Mouse (Mus musculus) hindbrain, embryonic 14.5 days (tissue): ENCODE measurements around the gene Vmn1r59. TPM values are rescaled to one million over a fixed set of nuclear protein-coding genes. Genes with fewer than 3 reads are reported as not detected.
"Not testable (repeated sequence)": the region's sequence is repeated elsewhere in the genome, so short reads cannot be mapped to it uniquely, and the experiment has no call there.

Experiments
- ATAC-seq: fragments of 200-750 bp; cut with Nextera tagmentation; 2 replicates; pipeline ENCODE4 v1.8.0; 2017; ENCODE audit warnings: moderate number of reproducible peaks, mild to moderate bottlenecking, moderate TSS enrichment, moderate library complexity; ENCODE audit not compliant: low FRiP score
- DNase-seq: peaks from one replicate; pipeline ENCODE4 v3.0.0-alpha.2; 2015; ENCODE audit warnings: low spot score
- H3K27ac ChIP-seq: fragments of 300-500 bp; sonication (generic); 2 replicates; pipeline ENCODE4 v1.5.1; 2014; ENCODE audit warnings: mild to moderate bottlenecking, moderate library complexity
- H3K27me3 ChIP-seq: fragments of 300-500 bp; sonication (generic); 2 replicates; pipeline ENCODE4 v1.6.1; 2014; ENCODE audit warnings: mild to moderate bottlenecking, low read length, mixed read lengths; ENCODE audit not compliant: control insufficient read depth, insufficient read depth
- H3K36me3 ChIP-seq: fragments of 300-500 bp; sonication (generic); replicated peaks from 2 replicates; pipeline ENCODE4 v1.6.1; 2014; ENCODE audit not compliant: control insufficient read depth, insufficient read depth
- H3K4me1 ChIP-seq: fragments of 300-500 bp; sonication (generic); replicated peaks from 2 replicates; pipeline ENCODE4 v1.6.1; 2014; ENCODE audit warnings: antibody characterized with exemption, low read length, mixed read lengths; ENCODE audit not compliant: control insufficient read depth, insufficient read depth
- H3K4me2 ChIP-seq: fragments of 300-500 bp; sonication (generic); replicated peaks from 2 replicates; pipeline ENCODE4 v1.6.1; 2014; ENCODE audit warnings: mild to moderate bottlenecking, moderate library complexity
- H3K4me3 ChIP-seq: fragments of 300-500 bp; sonication (generic); replicated peaks from 2 replicates; pipeline ENCODE4 v1.5.1; 2014; ENCODE audit warnings: mild to moderate bottlenecking, low read length
- H3K9ac ChIP-seq: fragments of 300-500 bp; sonication (generic); 2 replicates; pipeline ENCODE4 v1.6.1; 2014
- H3K9me3 ChIP-seq: fragments of 300-500 bp; sonication (generic); 2 replicates; pipeline ENCODE4 v1.6.1; 2016; ENCODE audit warnings: low read length; ENCODE audit not compliant: control insufficient read depth
- WGBS: fragments of 180-500 bp; shearing (Covaris S2); extraction: QIAGEN DNeasy Blood & Tissue Kit; methylation state at CpG from one replicate; pipeline ENCODE4 v1.1.7; 2014; 5-methylcytosine and 5-hydroxymethylcytosine counted together
- polyA plus RNA-seq: library from polyadenylated mRNA; unstranded; fragments of >200 nt; fragmentation: Nextera tagmentation; extraction: Ambion mirVana; gene quantifications from 2 replicates; pipeline ENCODE4 v1.2.1, GENCODE M21; 2014

The Vmn1r59 gene
- not detected in 2 replicates for polyA plus RNA-seq

- no peak for ATAC-seq
Measured at GRCm38 (mm10) chr7:5456674-5457073, at the start of gene Vmn1r59. TSS of gene Vmn1r59 (minus strand) at chr7:5456774.

DNA sequence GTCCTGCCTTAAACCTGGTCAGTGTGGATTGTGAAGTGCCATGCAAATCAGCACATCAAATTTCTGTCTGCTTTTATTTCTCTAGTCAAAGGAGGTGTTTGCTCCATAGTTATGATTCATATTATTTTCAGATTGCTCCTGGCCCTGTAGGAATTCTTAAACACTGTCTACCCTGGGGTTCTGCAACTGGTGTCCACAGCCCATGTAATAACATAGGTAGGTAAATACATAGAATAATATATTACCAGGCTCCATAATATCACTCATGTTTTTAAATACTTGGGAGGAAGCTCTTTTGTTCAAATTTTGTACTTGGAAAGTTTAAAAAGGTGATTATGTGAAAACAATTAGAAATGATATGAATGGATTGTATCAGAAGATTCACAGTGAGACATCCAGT, 37.3 kb upstream of the Vmn1r59 start, which contains the start of gene Vmn2r28:
Gene Vmn2r28 (minus strand): TSS at position 101 of the 400 bp plus-strand sequence.
- DNase-seq, H3K27ac ChIP-seq, H3K4me3 ChIP-seq, H3K9me3 ChIP-seq, H3K36me3 ChIP-seq, H3K27me3 ChIP-seq, H3K9ac ChIP-seq, H3K4me1 ChIP-seq, H3K4me2 ChIP-seq, ATAC-seq: not testable (repeated sequence)

More at GRCm38 (mm10) chr7:5456674-5457073, at the start of gene Vmn1r59:
- DNase-seq = no peak
- no peak within 1 kb of the TSS for H3K9ac ChIP-seq
- H3K36me3 ChIP-seq = no peaks in the 10 kb centered on the region
- H3K4me2 ChIP-seq = no peak within 1 kb of the TSS
- H3K27ac ChIP-seq = no peak within 1 kb of the TSS
- peaks cover 29% of the 10 kb centered on the region for H3K9me3 ChIP-seq
- no peaks in the 10 kb centered on the region for H3K4me1 ChIP-seq
- H3K27me3 ChIP-seq = no peaks in the 10 kb centered on the region
- no peak within 1 kb of the TSS for H3K4me3 ChIP-seq

- ATAC-seq, H3K27me3 ChIP-seq, H3K27ac ChIP-seq, H3K36me3 ChIP-seq, H3K4me2 ChIP-seq, H3K9ac ChIP-seq, H3K4me3 ChIP-seq, H3K4me1 ChIP-seq, DNase-seq: not testable (repeated sequence)
- H3K9me3 ChIP-seq = peaks cover 42% of the 10 kb centered on the region
- 67% methylated on average over 3 of the region's 3 CpGs for WGBS
Measured at GRCm38 (mm10) chr7:5454011-5454410, 2.6 kb downstream of the Vmn1r59 start.

DNA sequence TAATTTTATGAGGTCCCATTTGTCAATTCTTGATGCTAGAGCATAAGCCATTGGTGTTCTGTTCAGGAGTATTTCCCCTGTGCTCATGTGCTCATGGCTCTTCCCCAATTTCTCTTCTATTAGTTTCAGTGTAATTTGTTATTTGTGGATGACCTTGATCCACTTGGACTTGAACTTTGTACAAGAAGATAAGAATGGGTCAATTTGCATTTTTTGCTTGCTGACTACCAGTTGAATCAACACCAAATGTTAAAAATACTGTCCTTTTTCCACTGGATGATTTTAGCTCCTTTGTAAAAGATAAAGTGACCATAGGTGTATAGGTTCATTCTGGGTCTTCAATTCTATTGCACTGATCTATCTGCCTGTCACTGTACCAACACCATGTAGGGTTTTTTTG, 7.9 kb downstream of the Vmn1r59 start:
- no peaks in the 10 kb centered on the region for H3K36me3 ChIP-seq
- no peaks in the 10 kb centered on the region for H3K4me1 ChIP-seq
- H3K4me2 ChIP-seq = no peak overlapping the region
- ATAC-seq = no peak
- no peak overlapping the region for H3K4me3 ChIP-seq
- peaks cover 30% of the 10 kb centered on the region for H3K9me3 ChIP-seq
- H3K27me3 ChIP-seq = no peaks in the 10 kb centered on the region
- no peak overlapping the region for H3K27ac ChIP-seq
- H3K9ac ChIP-seq = no peak overlapping the region
- DNase-seq = no peak

DNA sequence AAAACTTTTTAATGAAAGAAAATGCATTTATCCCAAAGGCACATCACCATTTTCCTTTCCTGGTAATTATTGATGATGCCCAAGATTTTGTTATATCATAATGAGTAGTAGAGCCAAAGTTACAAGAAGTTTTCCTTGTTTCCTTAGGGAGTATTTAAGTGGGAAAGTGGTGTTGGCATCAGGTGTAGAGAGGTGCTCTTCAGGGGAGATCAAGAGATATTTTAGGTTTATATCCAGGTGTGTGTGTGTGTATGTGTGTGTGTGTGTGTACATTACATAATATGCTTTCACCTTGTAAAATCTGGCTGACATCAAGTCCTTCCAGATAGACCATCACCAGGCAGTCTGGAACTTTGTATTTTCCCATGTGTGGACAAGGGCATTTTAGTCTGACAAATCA, 43.3 kb downstream of the Vmn1r59 start, which contains the start of gene Vmn1r58:
Gene Vmn1r58 (minus strand): TSS at position 101 of the 400 bp plus-strand sequence.
- not testable (repeated sequence) for H3K9ac ChIP-seq, DNase-seq, H3K27me3 ChIP-seq, H3K4me2 ChIP-seq, H3K4me3 ChIP-seq, H3K4me1 ChIP-seq, H3K9me3 ChIP-seq, H3K36me3 ChIP-seq, H3K27ac ChIP-seq, ATAC-seq

GRCm38 (mm10) chr7:5406201-5406600, 50.4 kb downstream of the Vmn1r59 start:
- H3K36me3 ChIP-seq = no peaks in the 10 kb centered on the region
- WGBS = 44% methylated on average over 2 of the region's 2 CpGs
- H3K27me3 ChIP-seq = no peaks in the 10 kb centered on the region
- H3K9ac ChIP-seq = no peak overlapping the region
- no peaks in the 10 kb centered on the region for H3K4me1 ChIP-seq
- H3K4me2 ChIP-seq = no peak overlapping the region
- no peak overlapping the region for H3K4me3 ChIP-seq
- H3K9me3 ChIP-seq = peaks cover 11% of the 10 kb centered on the region; the same call in 1 of the 2 replicates
- no peak overlapping the region for H3K27ac ChIP-seq
- DNase-seq = no peak
- ATAC-seq = no peak

Other genes starting within 250 kb of the Vmn1r59 start
- not detected in 2 replicates for gene Vmn1r57, start 238.3 kb downstream of the Vmn1r59 start, polyA plus RNA-seq
- not detected in 2 replicates for gene Gm5065, start 106.2 kb downstream of the Vmn1r59 start, polyA plus RNA-seq
- not detected in 2 replicates for gene Nlrp2, start 105.7 kb downstream of the Vmn1r59 start, polyA plus RNA-seq
- gene Vmn1r58, start 43.4 kb downstream of the Vmn1r59 start, polyA plus RNA-seq = not detected in 2 replicates
- gene Vmn2r28, start 37.2 kb upstream of the Vmn1r59 start, polyA plus RNA-seq = not detected in 2 replicates
- gene Vmn1r60, start 90.5 kb upstream of the Vmn1r59 start, polyA plus RNA-seq = not detected in 2 replicates
- not detected in 2 replicates for gene Vmn1r61, start 156.5 kb upstream of the Vmn1r59 start, polyA plus RNA-seq
- gene Vmn1r62, start 216.9 kb upstream of the Vmn1r59 start, polyA plus RNA-seq = not detected in 2 replicates